Mouse (Mus musculus) large intestine, adult 2 months (tissue): ENCODE measurements around the gene Trim3. TPM values are rescaled to one million over a fixed set of nuclear protein-coding genes. Genes with fewer than 3 reads are reported as not detected.

Experiments used
- DNase-seq: peaks from one replicate; pipeline ENCODE4 v3.0.0-alpha.2; 2012; ENCODE audit warnings: low read depth, low spot score
- WGBS: fragments of 180-500 bp; shearing (Covaris S2); methylation state at CpG from one replicate; pipeline ENCODE4 v1.1.7; 2018; 5-methylcytosine and 5-hydroxymethylcytosine counted together
- polyA plus RNA-seq: library from polyadenylated mRNA; depleted of rRNA; stranded (reverse); fragments of >200 nt; gene quantifications from 2 replicates; pipeline ENCODE4 v1.2.3, GENCODE M21; 2012; rRNA removed

Trim3 gene
- polyA plus RNA-seq, 1 experiment, result 11.5 TPM

- WGBS, result 77% methylated on average over 17 of the region's 17 CpGs
- no peak for DNase-seq
Measured at GRCm38 (mm10) chr7:105565071-105565836, 68.1 kb downstream of the Trim3 start.

GRCm38 (mm10) chr7:105563367-105563766 is 70.0 kb downstream of the Trim3 start:
- DNase-seq, result no peak
- 67% methylated on average over 3 of the region's 3 CpGs for WGBS

- DNase-seq, result no peak
- 79% methylated on average over 3 of the region's 3 CpGs for WGBS
Measured at GRCm38 (mm10) chr7:105562317-105562716, 71.1 kb downstream of the Trim3 start.

GRCm38 (mm10) chr7:105559016-105559415 is 74.4 kb downstream of the Trim3 start:
- DNase-seq, result no peak
- 87% methylated on average over 9 of the region's 9 CpGs for WGBS

- WGBS, result 82% methylated on average over 11 of the region's 11 CpGs
- no peak for DNase-seq
Measured at GRCm38 (mm10) chr7:105557671-105558070, 75.7 kb downstream of the Trim3 start.

GRCm38 (mm10) chr7:105556406-105556805 is 77.0 kb downstream of the Trim3 start:
- 86% methylated on average over 8 of the region's 8 CpGs for WGBS
- DNase-seq, result no peak

GRCm38 (mm10) chr7:105555571-105555970 is 77.8 kb downstream of the Trim3 start:
- DNase-seq, result no peak

More at GRCm38 (mm10) chr7:105555571-105555970, 77.8 kb downstream of the Trim3 start:
- WGBS, result 94% methylated on average over 10 of the region's 10 CpGs

Other genes with a start within 250 kb of the Trim3 start
- gene Fam160a2, start 233.5 kb downstream of the Trim3 start, polyA plus RNA-seq, result 64.6 and 88.7 TPM in 2 replicates
- gene Cnga4, start 229.0 kb downstream of the Trim3 start, polyA plus RNA-seq, result 0.09 and 0.10 TPM in 2 replicates
- gene Cckbr, start 207.8 kb downstream of the Trim3 start, polyA plus RNA-seq, result 0.12 TPM in 1 of 2 replicates, not detected in the other
- gene Cavin3, start 151.3 kb downstream of the Trim3 start, polyA plus RNA-seq, result 21.8 and 23.4 TPM in 2 replicates
- gene Smpd1, start 79.2 kb downstream of the Trim3 start, polyA plus RNA-seq, result 16.0 and 17.8 TPM in 2 replicates
- 12.1 and 15.8 TPM in 2 replicates for gene Apbb1, start 51.9 kb downstream of the Trim3 start, polyA plus RNA-seq
- gene Hpx, start 33.4 kb downstream of the Trim3 start, polyA plus RNA-seq, result 0.40 and 0.49 TPM in 2 replicates
- gene Timm10b, start 6.5 kb upstream of the Trim3 start, polyA plus RNA-seq, result 122 and 132 TPM in 2 replicates
- 50.9 and 58.5 TPM in 2 replicates for gene Arfip2, start 6.8 kb upstream of the Trim3 start, polyA plus RNA-seq
- 235 and 264 TPM in 2 replicates for gene Gm45799, start 7.0 kb upstream of the Trim3 start, polyA plus RNA-seq
- gene Dnhd1, start 17.3 kb upstream of the Trim3 start, polyA plus RNA-seq, result 1.1 and 1.5 TPM in 2 replicates
- gene Ilk, start 103.0 kb upstream of the Trim3 start, polyA plus RNA-seq, result 90.7 and 95.6 TPM in 2 replicates
- 5.2 and 5.7 TPM in 2 replicates for gene Rrp8, start 103.8 kb upstream of the Trim3 start, polyA plus RNA-seq
- gene Taf10, start 110.8 kb upstream of the Trim3 start, polyA plus RNA-seq, result 386 and 435 TPM in 2 replicates
- gene Tpp1, start 118.7 kb upstream of the Trim3 start, polyA plus RNA-seq, result 47.6 and 65.6 TPM in 2 replicates
- 2.0 and 3.6 TPM in 2 replicates for gene Dchs1, start 154.1 kb upstream of the Trim3 start, polyA plus RNA-seq
- gene Mrpl17, start 177.5 kb upstream of the Trim3 start, polyA plus RNA-seq, result 164 and 166 TPM in 2 replicates